Mouse (Mus musculus) ZHBTc4 (cell line): ENCODE data around the gene Fate1.
"Not testable (repeated sequence)": the region's sequence is repeated elsewhere in the genome, so short reads cannot be mapped to it uniquely, and the experiment has no call there.

ENCODE experiments used
- DNase-seq: peaks from one replicate; pipeline ENCODE4 v3.0.0-alpha.2; 2011; ENCODE audit warnings: low read depth, low spot score

Gene Fate1

GRCm38 (mm10) chrX:71972686-71973085, at the start of gene Fate1:
TSS of gene Fate1 (plus strand) at chrX:71972986.
- no peak for DNase-seq

GRCm38 (mm10) chrX:71946631-71947030, 26.2 kb upstream of the Fate1 start:
- peak; percentile 56 for DNase-seq

GRCm38 (mm10) chrX:71958366-71958765, 14.4 kb upstream of the Fate1 start:
- no peak for DNase-seq

GRCm38 (mm10) chrX:71962073-71963051, 10.4 kb upstream of the Fate1 start, which contains the start of gene Prrg3:
TSS of gene Prrg3 (plus strand) at chrX:71962624.
- peak; percentile 84 for DNase-seq

- DNase-seq: no peak
Measured at GRCm38 (mm10) chrX:71963275-71963912, 9.4 kb upstream of the Fate1 start.

- no peak for DNase-seq
Measured at GRCm38 (mm10) chrX:71968216-71968615, 4.6 kb upstream of the Fate1 start.

- DNase-seq: no peak
Measured at GRCm38 (mm10) chrX:71968816-71969215, 4.0 kb upstream of the Fate1 start.

GRCm38 (mm10) chrX:71971325-71971724, 1.5 kb upstream of the Fate1 start:
- DNase-seq: no peak

GRCm38 (mm10) chrX:71977681-71978080, 4.9 kb downstream of the Fate1 start:
- not testable (repeated sequence) for DNase-seq

GRCm38 (mm10) chrX:71980443-71980842, 7.7 kb downstream of the Fate1 start:
- no peak for DNase-seq

- no peak for DNase-seq
Measured at GRCm38 (mm10) chrX:71981322-71981721, 8.5 kb downstream of the Fate1 start.

GRCm38 (mm10) chrX:71983205-71983604, 10.4 kb downstream of the Fate1 start:
- DNase-seq: no peak

GRCm38 (mm10) chrX:71983775-71984174, 11.0 kb downstream of the Fate1 start:
- DNase-seq: peak; percentile 22

GRCm38 (mm10) chrX:71991549-71991948, 18.8 kb downstream of the Fate1 start, which contains the start of gene Cnga2:
TSS of gene Cnga2 (plus strand) at chrX:71991849.
- DNase-seq: no peak

- no peak for DNase-seq
Measured at GRCm38 (mm10) chrX:71995972-71996371, 23.2 kb downstream of the Fate1 start.

- no peak for DNase-seq
Measured at GRCm38 (mm10) chrX:72009930-72010329, 37.1 kb downstream of the Fate1 start.

- no peak for DNase-seq
Measured at GRCm38 (mm10) chrX:72012236-72012635, 39.5 kb downstream of the Fate1 start.

- peak; percentile 21 for DNase-seq
Measured at GRCm38 (mm10) chrX:72012804-72013203, 40.0 kb downstream of the Fate1 start.

GRCm38 (mm10) chrX:72022241-72022640, 49.5 kb downstream of the Fate1 start:
- DNase-seq: no peak

GRCm38 (mm10) chrX:72022750-72023398, 50.1 kb downstream of the Fate1 start:
- peak; percentile 51 for DNase-seq

- DNase-seq: no peak
Measured at GRCm38 (mm10) chrX:72023542-72023941, 50.8 kb downstream of the Fate1 start.
